Mouse (Mus musculus) erythroblast, embryonic 14.5 days (primary cell): ENCODE results near the gene Aak1. TPM values are rescaled to one million over a fixed set of nuclear protein-coding genes. Genes with fewer than 3 reads are reported as not detected.
"Not testable (repeated sequence)": the region's sequence is repeated elsewhere in the genome, so short reads cannot be mapped to it uniquely, and the experiment has no call there.

Experiments used
- H3K27me3 ChIP-seq: 2 replicates; pipeline ENCODE4 v1.6.1; 2012; ENCODE audit warnings: inconsistent platforms; ENCODE audit not compliant: control insufficient read depth
- H3K36me3 ChIP-seq: 2 replicates; pipeline ENCODE4 v1.6.1; 2012; ENCODE audit warnings: mild to moderate bottlenecking, inconsistent platforms; ENCODE audit not compliant: control insufficient read depth
- H3K4me1 ChIP-seq: 2 replicates; pipeline ENCODE4 v1.6.1; 2012; ENCODE audit warnings: inconsistent platforms; ENCODE audit not compliant: control insufficient read depth
- H3K4me3 ChIP-seq: replicated peaks from 2 replicates; pipeline ENCODE3; 2012; ENCODE audit warnings: moderate library complexity, mild to moderate bottlenecking, inconsistent platforms
- H3K9me3 ChIP-seq: 2 replicates; pipeline ENCODE4 v1.6.1; 2012; ENCODE audit warnings: low read length, inconsistent platforms, mixed read lengths; ENCODE audit not compliant: control insufficient read depth
- GATA1 ChIP-seq: IDR thresholded peaks from 2 replicates; pipeline ENCODE4 v1.6.1; 2012; ENCODE audit warnings: low read length, inconsistent platforms, mixed read lengths
- TAL1 ChIP-seq: IDR thresholded peaks from 3 replicates; pipeline ENCODE4 v1.6.1; 2012; ENCODE audit warnings: low read length, inconsistent platforms, mixed read lengths
- polyA plus RNA-seq: library from polyadenylated mRNA; stranded (reverse); fragments of >175 nt; gene quantifications from 2 replicates; pipeline ENCODE4 v1.2.3, GENCODE M21; 2012

The Aak1 gene
- polyA plus RNA-seq, 1 experiment: 0.71 TPM

DNA sequence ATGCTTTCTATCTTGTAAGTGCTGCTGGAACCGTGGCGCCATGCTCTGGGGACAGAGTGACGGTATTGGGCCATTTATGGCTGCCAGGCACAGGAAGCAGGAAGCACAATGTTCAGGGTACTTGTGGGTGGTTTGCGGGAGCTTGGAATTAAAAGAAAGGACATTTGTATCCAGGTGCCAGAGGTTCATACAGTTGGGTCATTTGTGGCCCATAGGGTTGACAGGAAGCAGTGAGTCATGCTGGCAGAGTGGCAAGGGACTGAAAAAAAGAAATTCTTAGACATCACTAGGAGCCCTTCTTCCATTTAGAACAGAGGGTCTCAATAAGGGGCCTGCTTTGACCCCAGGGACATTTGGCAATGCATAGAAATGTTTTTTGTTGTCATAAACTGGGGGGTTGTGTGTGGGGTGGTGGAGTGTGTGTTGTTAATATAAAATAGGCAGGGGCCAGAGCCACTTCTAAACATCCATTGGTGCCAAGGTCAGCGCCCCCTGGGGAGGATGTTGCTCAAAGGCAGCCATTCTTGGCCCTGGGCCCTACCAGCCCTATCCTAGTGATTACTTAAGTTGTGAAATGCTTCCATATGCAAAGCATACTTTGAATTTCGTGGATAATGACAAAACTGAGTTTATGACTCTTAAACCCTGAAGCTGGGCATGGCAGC, 25.5 kb downstream of the Aak1 start:
- TF ChIP-seq GATA1 (no peak), TAL1 (no peak)
- H3K36me3 ChIP-seq: peaks cover 8% of the 10 kb centered on the region
- H3K4me1 ChIP-seq: peaks cover 18% of the 10 kb centered on the region
- no peak overlapping the region for H3K4me3 ChIP-seq
- no peaks in the 10 kb centered on the region for H3K27me3 ChIP-seq
- no peaks in the 10 kb centered on the region for H3K9me3 ChIP-seq

DNA sequence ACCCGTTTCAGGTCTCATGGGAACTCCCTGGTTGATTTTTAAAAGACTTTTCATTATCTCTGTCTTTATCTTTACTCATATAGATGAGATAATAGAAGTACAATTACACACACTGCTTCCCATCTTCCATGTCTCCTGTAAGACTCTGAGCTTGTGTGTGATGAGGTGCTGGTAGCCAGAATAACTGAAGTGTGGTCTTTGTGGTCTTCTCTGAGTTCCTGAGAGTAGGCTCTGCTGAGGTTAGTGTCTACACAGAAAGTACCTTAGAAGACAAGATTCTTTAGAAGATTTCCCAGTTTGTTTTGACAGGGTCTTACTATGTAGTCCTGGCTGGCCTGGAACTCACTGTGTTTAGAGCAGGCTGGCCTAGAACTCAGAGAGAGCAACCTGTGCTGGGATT, 27.1 kb downstream of the Aak1 start:
- TF ChIP-seq TAL1 (no peak), GATA1 (no peak)
- peaks cover 8% of the 10 kb centered on the region for H3K36me3 ChIP-seq

DNA sequence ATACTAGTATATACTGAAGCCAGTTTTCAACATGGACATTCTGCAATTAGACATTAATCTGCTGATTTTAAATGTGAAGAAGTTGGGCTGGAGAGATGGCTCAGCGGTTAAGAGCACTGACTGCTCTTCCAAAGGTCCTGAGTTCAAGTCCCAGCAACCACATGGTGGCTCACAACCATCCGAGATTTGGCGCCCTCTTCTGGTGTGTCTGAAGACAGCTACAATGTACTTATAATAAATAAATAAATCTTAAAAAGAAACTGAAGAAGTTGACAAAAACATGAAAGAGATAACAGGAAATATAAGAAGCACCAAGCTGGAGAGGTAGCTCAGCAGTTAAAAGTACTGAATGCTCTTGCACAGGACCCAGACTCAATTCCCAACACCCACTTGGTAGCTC, 29.3 kb downstream of the Aak1 start:
- H3K4me3 ChIP-seq, H3K36me3 ChIP-seq, H3K27me3 ChIP-seq, H3K4me1 ChIP-seq, H3K9me3 ChIP-seq: not testable (repeated sequence)

More for the DNA sequence above, 27.1 kb downstream of the Aak1 start:
- Histone ChIP-seq H3K4me1 (peaks cover 12% of the 10 kb centered on the region), H3K27me3 (no peaks in the 10 kb centered on the region), H3K4me3 (no peak overlapping the region), H3K9me3 (no peaks in the 10 kb centered on the region)

DNA sequence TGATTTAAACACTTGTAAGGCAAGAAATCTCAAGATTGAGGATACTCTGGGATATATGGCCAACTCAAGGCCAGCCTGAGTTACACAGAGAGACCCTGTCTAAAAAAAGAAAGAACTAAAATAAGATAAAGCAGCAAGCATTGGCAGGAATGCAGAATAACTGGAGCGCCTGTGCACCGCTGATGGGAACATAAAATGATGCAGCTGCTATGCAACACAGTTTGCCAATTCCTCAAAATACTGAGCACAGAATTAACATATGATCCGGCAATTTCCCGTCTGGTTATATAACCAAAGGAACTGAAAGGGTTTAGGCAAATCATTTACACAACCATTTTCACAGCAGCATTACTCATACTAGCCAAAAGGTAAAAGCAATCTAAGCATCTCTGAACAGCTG, 30.0 kb downstream of the Aak1 start:
- Histone ChIP-seq H3K9me3 (no peaks in the 10 kb centered on the region), H3K36me3 (peaks cover 5% of the 10 kb centered on the region), H3K27me3 (no peaks in the 10 kb centered on the region), H3K4me1 (peaks cover 12% of the 10 kb centered on the region), H3K4me3 (no peak overlapping the region)
- no peak for TF ChIP-seq TAL1
- no peak for TF ChIP-seq GATA1

DNA sequence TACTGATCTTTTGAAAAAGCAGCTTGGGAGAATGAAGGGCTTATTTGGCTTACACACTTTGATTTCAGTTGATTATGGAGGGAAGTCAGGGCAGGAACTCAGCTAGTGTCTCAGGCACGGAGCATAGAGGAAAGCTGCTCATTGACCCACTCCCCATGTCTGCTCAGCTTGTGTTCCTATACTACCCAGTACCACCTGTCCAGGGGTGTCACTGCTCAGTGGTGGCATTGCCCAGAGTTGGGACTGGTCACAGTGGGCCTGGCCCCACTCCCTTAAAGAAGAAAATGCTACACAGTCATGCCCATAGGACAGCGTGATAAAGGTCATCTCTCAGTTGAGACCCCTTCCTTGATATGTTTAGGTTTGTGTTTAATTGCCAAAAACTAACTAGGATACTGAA, 34.9 kb downstream of the Aak1 start:
- no peaks in the 10 kb centered on the region for H3K27me3 ChIP-seq
- no peak for TF ChIP-seq GATA1
- TF ChIP-seq TAL1: no peak
- H3K36me3 ChIP-seq: peaks cover 4% of the 10 kb centered on the region
- peaks cover 38% of the 10 kb centered on the region for H3K4me1 ChIP-seq
- no peaks in the 10 kb centered on the region for H3K9me3 ChIP-seq
- H3K4me3 ChIP-seq: no peak overlapping the region

DNA sequence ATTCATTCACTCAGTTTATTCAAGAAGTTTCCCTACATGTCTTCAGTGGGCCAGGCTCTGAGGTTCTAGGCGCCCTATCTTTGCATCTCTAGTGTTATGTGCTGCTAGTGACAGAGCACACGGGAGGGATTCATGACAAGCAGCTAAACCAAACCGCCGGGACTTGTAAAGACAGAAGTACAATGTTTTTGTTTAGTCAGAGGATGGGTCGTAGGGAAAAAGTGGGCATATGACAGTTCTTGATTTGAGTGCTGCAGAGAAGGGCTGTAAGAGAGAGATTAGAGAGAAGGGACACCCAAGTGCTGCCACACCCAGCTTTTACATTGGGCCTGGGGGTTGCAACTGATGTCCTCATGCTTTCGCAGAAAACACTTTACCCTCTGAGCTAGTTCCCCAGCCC, 35.4 kb downstream of the Aak1 start:
- Histone ChIP-seq H3K36me3 (peaks cover 9% of the 10 kb centered on the region), H3K9me3 (no peaks in the 10 kb centered on the region), H3K4me3 (peak overlapping the region; percentile 7), H3K27me3 (no peaks in the 10 kb centered on the region), H3K4me1 (peaks cover 38% of the 10 kb centered on the region)
- TF ChIP-seq TAL1 (peak; percentile 41; the same call in 2 of the 3 replicates), GATA1 (0 out of 2 replicates have a peak, but pooled peaks have one; percentile 11)

DNA sequence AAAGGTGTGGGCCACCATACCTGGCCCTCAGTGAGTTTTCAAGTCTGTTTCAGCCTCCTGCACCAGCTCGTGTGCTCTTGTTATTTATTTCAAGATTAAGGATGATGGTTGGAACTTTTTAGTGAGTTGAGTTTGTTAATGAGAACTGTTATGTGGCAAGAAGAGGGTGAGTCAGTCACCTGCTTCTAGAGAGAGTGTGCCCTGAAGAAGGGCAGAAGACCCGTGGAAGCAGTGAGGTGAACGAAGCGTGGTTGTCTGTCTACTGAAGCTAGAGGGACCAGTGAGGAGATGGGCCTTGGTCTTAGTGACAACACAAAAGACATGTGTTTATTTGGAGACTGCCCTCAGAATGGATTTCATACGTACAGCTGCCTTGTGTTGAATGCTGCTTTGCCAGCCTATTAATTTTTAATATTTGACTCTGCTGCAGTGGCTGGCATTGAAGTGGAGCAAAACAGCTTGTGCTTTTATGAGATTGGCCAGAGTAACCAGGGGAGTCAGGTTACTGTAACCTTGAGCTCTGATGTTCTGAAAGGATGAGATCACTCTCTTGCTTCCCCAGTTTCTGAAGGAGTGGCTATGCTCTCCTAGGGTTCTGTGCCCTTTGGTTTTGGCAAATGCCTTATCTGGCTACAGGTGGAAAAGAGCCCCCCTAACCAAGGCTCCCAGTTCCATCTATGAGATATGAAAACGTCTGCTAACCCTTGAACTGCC, 36.7 kb downstream of the Aak1 start:
- Histone ChIP-seq H3K4me3 (no peak overlapping the region), H3K27me3 (no peaks in the 10 kb centered on the region), H3K9me3 (no peaks in the 10 kb centered on the region), H3K4me1 (peaks cover 38% of the 10 kb centered on the region), H3K36me3 (peaks cover 11% of the 10 kb centered on the region)
- TF ChIP-seq GATA1 (no peak), TAL1 (no peak)

DNA sequence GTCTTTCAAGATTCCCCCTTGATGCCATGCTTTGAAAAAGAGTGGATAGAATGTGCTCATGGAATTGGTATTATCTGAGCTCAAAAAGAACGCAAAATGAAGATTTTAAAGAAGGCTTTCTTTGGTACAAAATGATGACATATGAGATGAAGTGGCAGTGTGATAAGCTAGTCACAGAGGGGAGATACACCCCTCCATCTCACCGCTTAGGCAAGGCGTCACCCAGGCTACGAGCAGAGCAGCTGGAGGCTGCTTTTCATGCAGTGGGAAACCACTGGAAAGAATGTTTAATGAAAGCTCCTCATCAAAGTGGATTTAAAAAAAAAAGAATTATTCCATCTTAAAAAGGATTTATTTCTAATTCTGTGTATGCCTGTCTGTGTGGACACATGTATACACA, 37.5 kb downstream of the Aak1 start:
- H3K4me3 ChIP-seq: no peak overlapping the region
- no peaks in the 10 kb centered on the region for H3K27me3 ChIP-seq
- peaks cover 38% of the 10 kb centered on the region for H3K4me1 ChIP-seq
- TF ChIP-seq TAL1: no peak
- no peak for TF ChIP-seq GATA1
- peaks cover 11% of the 10 kb centered on the region for H3K36me3 ChIP-seq
- no peaks in the 10 kb centered on the region for H3K9me3 ChIP-seq

DNA sequence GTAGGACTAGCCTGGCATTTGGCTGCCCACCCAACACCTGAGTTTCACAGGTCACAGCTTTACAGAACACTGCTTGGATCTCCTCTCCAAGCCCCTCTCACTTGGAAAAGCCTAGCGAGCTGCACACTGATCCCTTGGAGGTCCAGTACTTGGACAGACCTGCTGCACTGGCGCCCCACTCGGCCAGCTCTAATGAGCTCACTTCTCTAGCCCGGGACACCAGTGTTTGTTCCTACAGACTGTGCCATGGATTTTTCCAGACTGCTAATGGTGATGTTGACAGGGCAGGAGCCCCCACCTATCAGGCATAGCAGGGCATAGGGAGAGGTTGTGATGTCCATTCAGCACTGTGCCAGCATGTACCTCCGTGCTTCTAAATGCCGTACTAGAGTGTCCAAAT, 48.2 kb downstream of the Aak1 start:
- Histone ChIP-seq H3K27me3 (no peaks in the 10 kb centered on the region), H3K4me3 (no peak overlapping the region), H3K36me3 (peaks cover 7% of the 10 kb centered on the region; the same call in 1 of the 2 replicates), H3K4me1 (peaks cover 4% of the 10 kb centered on the region), H3K9me3 (no peaks in the 10 kb centered on the region)
- TF ChIP-seq GATA1: no peak
- TF ChIP-seq TAL1: no peak

DNA sequence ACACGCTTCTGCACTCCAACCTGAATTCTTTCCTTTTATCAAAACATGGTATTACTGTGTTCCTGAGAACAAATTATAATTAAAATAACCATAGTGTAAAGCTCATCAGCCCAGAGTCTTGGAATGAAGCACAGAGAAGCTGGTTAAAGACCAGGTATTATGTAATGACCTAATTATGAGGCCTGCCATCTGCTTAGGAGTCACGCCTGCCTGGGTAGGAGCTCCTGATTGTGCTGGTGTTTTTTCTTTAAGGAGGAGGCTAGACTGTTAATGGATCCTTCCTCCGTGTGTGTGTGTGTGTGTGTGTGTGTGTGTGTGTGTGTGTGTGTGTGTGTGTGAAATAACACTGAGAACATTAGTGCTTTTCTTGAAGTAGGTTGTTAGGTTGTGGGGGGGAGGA, 49.7 kb downstream of the Aak1 start:
- Histone ChIP-seq H3K4me3 (no peak overlapping the region), H3K9me3 (no peaks in the 10 kb centered on the region), H3K4me1 (no peaks in the 10 kb centered on the region), H3K27me3 (no peaks in the 10 kb centered on the region), H3K36me3 (no peaks in the 10 kb centered on the region; the same call in 1 of the 2 replicates)
- TF ChIP-seq GATA1 (no peak), TAL1 (no peak)
